Mouse (Mus musculus): ENCODE measurements around the gene Dst.

Gene Dst

GRCm38 (mm10) chr1:34174961-34175360 lies 266.9 kb downstream of the Dst start:
- no peak for DNase-seq (ENCODE audit: low spot score)

GRCm38 (mm10) chr1:34178022-34178727 lies 270.1 kb downstream of the Dst start:
- no peak for DNase-seq (ENCODE audit: low spot score)

DNA sequence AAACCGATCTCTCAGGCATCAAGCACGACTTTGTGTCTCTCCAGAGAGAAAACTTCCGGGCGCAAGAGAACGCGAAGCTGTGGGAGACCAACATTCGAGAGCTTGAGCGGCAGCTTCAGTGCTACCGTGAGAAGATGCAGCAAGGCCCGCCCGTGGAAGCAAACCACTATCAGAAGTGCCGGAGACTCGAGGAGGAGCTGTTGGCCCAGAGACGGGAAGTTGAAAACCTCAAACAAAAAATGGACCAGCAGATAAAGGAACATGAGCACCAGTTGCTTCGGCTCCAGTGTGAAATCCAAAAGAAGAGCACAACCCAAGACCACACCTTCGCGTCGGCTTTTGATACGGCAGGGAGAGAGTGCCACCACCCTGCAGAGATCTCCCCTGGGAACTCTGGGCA lies 271.7 kb downstream of the Dst start:
- no peak for DNase-seq (ENCODE audit: low spot score)

- no peak for DNase-seq (ENCODE audit: low spot score)
Measured at GRCm38 (mm10) chr1:34182406-34183249, 274.6 kb downstream of the Dst start.

DNA sequence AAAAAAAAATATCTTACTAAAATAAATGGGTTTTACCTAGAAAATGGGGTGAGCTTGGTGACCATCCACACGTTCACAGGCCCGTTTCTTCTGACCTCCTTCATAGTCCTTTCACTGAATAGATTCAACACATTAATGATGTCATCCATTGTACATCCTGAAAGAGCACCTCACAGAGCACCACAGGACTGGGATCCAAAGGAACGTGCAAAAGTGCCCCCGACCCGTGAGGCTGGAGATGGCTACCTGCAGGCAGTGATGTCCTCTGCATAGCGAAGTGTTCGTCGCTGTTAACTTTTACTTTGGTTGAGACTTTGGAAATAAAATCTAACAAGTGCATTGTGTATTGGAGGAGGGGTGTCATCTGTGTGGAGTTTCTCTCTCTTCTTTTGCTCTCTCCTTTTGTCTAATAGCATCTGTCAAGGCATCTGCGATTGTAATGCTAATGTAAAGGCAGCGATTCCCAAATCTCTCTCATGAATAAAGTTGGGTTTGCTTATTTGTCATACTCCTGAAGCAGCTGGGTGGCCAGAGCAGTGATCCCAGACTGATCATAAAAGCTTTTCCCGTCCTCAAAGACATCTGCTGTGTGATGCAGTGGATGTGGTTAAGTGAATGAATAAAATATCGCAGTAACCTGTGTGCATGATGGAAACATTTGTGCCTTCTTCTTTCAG lies 275.4 kb downstream of the Dst start:
- no peak for DNase-seq (ENCODE audit: low spot score)

DNA sequence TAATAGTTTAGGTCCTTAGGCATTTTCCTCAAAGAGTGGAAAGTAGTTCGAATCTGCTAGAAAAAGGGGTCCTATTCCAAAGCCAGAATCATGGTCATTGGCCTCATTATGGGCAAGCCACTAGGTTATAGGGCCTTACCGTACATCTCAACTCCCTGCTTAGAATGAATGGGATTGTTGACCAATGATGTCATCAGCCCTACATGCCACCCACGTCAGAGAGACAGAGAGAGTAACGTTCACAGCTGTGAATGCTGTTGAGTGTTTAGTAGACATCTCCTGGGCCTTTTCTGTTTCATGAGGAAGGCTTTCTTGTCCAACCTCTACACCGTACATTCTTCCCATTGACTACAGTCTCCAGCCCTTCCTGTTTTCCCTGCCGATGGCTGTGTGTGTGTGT lies 276.2 kb downstream of the Dst start:
- DNase-seq (ENCODE audit: low spot score), result no peak

DNA sequence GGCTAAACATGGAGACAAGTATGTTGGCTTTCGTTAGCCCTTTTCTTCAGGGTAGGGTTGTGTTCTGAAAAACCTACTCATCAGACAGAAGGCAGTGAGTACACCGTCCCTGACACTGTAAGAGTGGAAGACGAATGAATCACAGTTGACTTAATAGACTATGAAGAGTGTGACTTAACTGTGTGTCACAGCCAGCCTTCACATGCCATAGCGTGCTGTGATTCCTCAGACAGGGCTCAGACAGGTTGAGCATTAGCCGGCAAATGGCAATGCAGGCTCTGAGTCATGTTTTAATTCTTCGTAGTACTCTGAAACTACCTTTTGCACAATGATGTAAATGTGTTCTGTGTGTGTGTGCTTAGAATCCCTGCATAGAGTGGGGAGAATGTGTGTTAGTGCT lies 278.0 kb downstream of the Dst start:
- no peak for DNase-seq (ENCODE audit: low spot score)

DNA sequence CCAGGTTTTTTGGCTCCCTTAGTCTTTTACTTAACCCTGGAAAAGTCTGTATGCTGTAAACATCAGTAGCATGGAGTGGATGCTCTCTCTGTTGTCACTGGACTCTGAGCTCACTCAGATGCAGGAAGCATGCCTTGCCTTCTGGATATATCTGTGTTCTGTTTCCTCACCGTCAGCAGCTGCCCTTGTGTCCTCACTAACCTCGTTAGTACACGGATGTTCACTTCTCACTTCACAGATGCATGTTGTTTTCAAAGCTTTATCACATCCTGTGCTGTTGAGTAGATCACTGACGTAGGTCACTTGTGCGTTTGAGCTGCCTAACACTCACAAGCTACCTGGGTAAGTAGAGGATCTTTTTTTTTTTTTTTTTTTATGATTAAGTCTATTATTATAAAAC lies 279.5 kb downstream of the Dst start:
- no peak for DNase-seq (ENCODE audit: low spot score)

DNA sequence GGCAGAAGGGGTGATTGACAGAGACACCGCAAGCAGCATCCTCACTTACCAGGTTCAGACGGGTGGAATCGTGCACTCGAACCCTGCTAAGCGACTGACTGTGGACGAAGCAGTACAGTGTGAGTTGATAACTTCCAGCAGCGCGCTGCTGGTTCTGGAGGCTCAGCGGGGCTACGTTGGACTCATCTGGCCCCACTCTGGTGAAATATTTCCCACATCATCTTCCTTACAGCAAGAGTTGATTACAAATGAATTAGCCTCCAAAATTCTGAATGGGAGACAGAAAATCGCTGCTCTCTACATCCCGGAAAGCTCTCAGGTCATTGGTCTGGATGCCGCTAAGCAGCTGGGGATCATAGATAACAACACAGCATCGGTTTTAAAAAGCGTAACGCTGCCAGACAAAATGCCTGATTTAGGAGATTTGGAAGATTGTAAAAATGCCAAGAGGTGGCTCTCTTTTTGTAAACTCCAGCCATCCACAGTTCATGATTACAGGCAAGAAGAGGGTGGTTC lies 280.8 kb downstream of the Dst start:
- DNase-seq (ENCODE audit: low spot score), result no peak

DNA sequence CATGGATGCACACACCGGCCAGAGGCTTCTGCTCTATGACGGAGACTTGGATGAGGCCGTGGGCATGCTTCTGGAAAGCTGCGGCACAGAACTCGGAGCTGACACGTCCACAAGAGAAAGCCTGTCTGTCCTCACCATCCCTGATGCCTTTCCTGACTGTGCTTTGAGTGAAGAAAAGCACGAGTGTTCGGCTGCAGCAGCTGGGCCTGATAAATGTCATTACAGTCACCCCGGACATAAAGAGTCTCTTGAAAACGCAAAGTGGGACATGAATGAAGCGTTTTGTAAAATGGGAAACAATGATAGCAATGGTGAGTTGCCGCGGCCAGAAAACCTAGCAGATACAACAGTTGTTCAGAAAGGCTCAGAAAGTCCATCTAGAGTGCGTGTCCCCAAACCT lies 281.3 kb downstream of the Dst start:
- peak; percentile 46 for DNase-seq (ENCODE audit: low spot score)

DNA sequence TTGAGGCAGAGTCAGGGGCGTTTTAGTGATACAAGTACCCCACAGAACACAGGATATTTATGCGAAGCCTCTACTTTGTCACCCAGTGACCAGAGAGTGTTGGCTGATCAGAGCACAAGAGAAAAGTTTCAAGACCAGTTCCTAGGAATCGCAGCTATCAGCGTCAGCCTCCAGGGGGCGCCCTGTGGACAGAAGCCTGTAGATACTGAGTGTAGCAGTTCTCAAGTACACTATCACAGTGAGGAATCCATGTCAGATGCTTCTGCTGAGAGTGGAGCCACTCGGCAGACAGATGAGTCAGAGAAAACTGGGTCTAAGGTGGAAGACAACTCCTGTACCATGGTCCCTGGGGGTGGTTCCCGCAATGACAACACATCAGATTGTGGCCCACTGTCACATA lies 281.9 kb downstream of the Dst start:
- DNase-seq (ENCODE audit: low spot score), result peak; percentile 59

- no peak for DNase-seq (ENCODE audit: low spot score)
Measured at GRCm38 (mm10) chr1:34192174-34192573, 284.1 kb downstream of the Dst start.

DNA sequence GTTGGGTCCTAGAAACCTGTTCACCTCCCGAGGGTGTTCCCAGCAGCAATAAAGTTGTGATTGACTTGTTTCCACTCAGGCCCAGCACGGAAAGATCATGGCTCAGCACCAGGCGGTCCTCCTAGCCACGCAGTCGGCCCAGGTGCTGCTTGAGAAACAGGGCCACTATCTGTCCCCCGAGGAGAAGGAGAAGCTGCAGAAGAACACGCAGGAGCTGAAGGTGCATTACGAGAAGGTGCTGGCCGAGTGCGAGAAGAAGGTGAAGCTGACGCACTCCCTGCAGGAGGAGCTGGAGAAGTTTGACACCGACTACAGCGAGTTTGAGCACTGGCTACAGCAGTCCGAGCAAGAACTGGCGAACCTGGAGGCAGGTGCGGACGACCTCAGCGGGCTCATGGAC lies 292.8 kb downstream of the Dst start:
- DNase-seq (ENCODE audit: low spot score), result no peak

DNA sequence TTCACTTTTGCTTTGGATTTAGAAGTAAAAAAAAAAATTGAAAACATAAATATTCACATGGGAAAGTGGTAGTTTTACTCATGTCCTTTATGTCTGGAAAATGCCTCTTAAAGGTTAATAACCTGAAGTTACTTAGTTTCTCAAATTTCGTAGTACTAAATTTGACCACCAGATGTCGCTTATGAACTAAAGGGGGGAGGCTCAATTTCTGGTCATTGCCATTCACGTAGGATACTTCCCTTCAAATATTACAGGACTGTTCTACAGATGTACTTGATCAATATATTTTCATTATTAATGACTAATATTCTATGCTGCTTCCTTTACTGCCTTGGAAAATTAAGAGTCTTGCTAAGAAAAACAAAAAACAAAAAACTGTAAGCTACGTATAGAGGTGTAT lies 293.5 kb downstream of the Dst start:
- DNase-seq (ENCODE audit: low spot score), result no peak

DNA sequence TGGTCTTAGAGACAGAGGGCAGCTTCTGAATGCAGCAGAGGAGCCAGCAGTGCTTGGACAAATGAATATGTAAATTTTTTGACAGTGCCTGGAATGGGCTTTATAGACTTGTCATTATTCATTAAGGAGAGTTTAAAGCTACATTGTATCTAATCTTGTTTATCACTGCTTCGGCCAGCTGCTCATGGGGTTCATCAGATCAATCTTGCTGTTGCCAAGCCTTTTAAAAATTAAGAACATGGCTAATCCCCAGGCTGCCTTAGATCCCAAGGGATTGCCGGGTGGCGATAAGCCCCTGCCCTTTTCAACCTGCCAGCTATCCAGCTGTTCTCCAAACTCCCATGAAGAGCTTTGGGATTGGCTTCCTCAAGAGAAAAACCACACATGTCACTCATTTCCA lies 303.7 kb downstream of the Dst start:
- no peak for DNase-seq (ENCODE audit: low spot score)

- DNase-seq (ENCODE audit: low spot score), result no peak
Measured at GRCm38 (mm10) chr1:34216456-34216855, 308.4 kb downstream of the Dst start.

- peak; percentile 51 for DNase-seq (ENCODE audit: low spot score)
Measured at GRCm38 (mm10) chr1:34218323-34218722, 310.3 kb downstream of the Dst start.

GRCm38 (mm10) chr1:34218801-34219200 lies 310.8 kb downstream of the Dst start:
- no peak for DNase-seq (ENCODE audit: low spot score)

GRCm38 (mm10) chr1:34220094-34220601 lies 312.1 kb downstream of the Dst start:
- no peak for DNase-seq (ENCODE audit: low spot score)

- DNase-seq (ENCODE audit: low spot score), result no peak
Measured at GRCm38 (mm10) chr1:34223866-34224265, 315.8 kb downstream of the Dst start.

DNA sequence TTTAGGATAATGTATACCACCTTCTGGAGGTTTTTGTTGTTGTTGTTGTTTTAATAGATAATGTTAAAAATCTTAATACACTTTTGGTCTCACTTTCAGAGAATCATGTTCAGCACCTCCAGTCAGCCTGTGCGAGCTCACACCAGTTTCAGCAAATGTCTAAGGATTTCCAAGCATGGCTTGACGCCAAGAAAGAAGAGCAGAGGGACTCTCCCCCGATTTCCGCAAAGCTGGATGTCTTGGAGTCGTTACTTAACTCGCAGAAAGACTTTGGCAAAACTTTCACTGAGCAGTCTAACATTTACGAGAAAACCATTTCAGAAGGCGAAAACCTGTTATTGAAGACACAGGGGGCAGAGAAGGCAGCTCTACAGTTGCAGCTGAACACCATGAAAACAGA lies 319.7 kb downstream of the Dst start:
- DNase-seq (ENCODE audit: low spot score), result no peak

GRCm38 (mm10) chr1:34231041-34231440 lies 323.0 kb downstream of the Dst start:
- DNase-seq (ENCODE audit: low spot score), result no peak
